Mouse (Mus musculus) myocyte (in vitro differentiated cells): ENCODE data around the gene Acsm3. TPM values are rescaled to one million over a fixed set of nuclear protein-coding genes. Genes with fewer than 3 reads are reported as not detected.
"Not testable (repeated sequence)": the region's sequence is repeated elsewhere in the genome, so short reads cannot be mapped to it uniquely, and the experiment has no call there.

Experiments used
- H3K27me3 ChIP-seq: one replicate; pipeline ENCODE4 v1.6.1; 2011; ENCODE audit not compliant: control insufficient read depth, insufficient read depth, insufficient read length
- H3K36me3 ChIP-seq: one replicate; pipeline ENCODE4 v1.6.1; 2011; ENCODE audit not compliant: control insufficient read depth, insufficient read depth
- H3K4me2 ChIP-seq: one replicate; pipeline ENCODE4 v1.6.1; 2011; ENCODE audit warnings: low read depth, control low read depth
- H3K4me3 ChIP-seq: one replicate; pipeline ENCODE4 v1.5.1; 2011; ENCODE audit warnings: mild to moderate bottlenecking, control low read depth, moderate library complexity
- H3K79me2 ChIP-seq: one replicate; pipeline ENCODE4 v1.6.1; 2011; ENCODE audit not compliant: control insufficient read depth, insufficient read depth
- H3ac ChIP-seq: one replicate; pipeline ENCODE4 v1.6.1; 2011; ENCODE audit not compliant: control insufficient read depth, insufficient read length
- CEBPB ChIP-seq: IDR thresholded peaks from 2 replicates; pipeline ENCODE4 v1.6.1; 2011; ENCODE audit warnings: mild to moderate bottlenecking, moderate library complexity; ENCODE audit not compliant: poor library complexity, insufficient read depth, severe bottlenecking
- E2F4 ChIP-seq: IDR thresholded peaks from one replicate; pipeline ENCODE4 v1.6.1; 2011; ENCODE audit warnings: mild to moderate bottlenecking, control low read depth, moderate library complexity; ENCODE audit not compliant: insufficient read depth
- MAX ChIP-seq: IDR thresholded peaks from one replicate; pipeline ENCODE4 v1.6.1; 2011; ENCODE audit warnings: low read depth, mild to moderate bottlenecking, control low read depth
- MYOD1 ChIP-seq, 3 experiments: IDR thresholded peaks; one replicate each; pipeline ENCODE4 v1.6.1; 2011; ENCODE audit warnings: control low read depth in 2 of 3, low read depth in 2 of 3, mild to moderate bottlenecking in 2 of 3, moderate library complexity in 1 of 3; ENCODE audit not compliant: insufficient read length in 2 of 3, control insufficient read depth in 1 of 3
- MYOG ChIP-seq, 3 experiments: IDR thresholded peaks; one replicate each; pipeline ENCODE4 v1.6.1; 2011; ENCODE audit warnings: control low read depth in 2 of 3, low read depth in 2 of 3, mild to moderate bottlenecking in 2 of 3; ENCODE audit not compliant: insufficient read length in 2 of 3, control insufficient read depth in 1 of 3, insufficient read depth in 1 of 3
- POLR2A ChIP-seq: IDR thresholded peaks from one replicate; pipeline ENCODE4 v1.6.1; 2011; ENCODE audit warnings: low read depth, mild to moderate bottlenecking, control low read depth, moderate library complexity; ENCODE audit not compliant: insufficient read length
- POLR2AphosphoS2 ChIP-seq: IDR thresholded peaks from one replicate; pipeline ENCODE4 v1.6.1; 2011; ENCODE audit warnings: low read depth, control low read depth; ENCODE audit not compliant: insufficient read length
- REST ChIP-seq: IDR thresholded peaks from one replicate; pipeline ENCODE4 v1.6.1; 2011; ENCODE audit warnings: mild to moderate bottlenecking, control low read depth, moderate library complexity; ENCODE audit not compliant: insufficient read depth, insufficient read length
- SRF ChIP-seq: IDR thresholded peaks from one replicate; pipeline ENCODE4 v1.6.1; 2011; ENCODE audit warnings: low read depth; ENCODE audit not compliant: control insufficient read depth, insufficient read length
- TCF12 ChIP-seq: IDR thresholded peaks from one replicate; pipeline ENCODE4 v1.6.1; 2011; ENCODE audit warnings: mild to moderate bottlenecking, control low read depth; ENCODE audit not compliant: poor library complexity, insufficient read depth, severe bottlenecking
- TCF3 ChIP-seq: IDR thresholded peaks from one replicate; pipeline ENCODE4 v1.6.1; 2011; ENCODE audit warnings: low read depth, control low read depth; ENCODE audit not compliant: insufficient read length
- USF1 ChIP-seq: IDR thresholded peaks from one replicate; pipeline ENCODE4 v1.6.1; 2011; ENCODE audit warnings: low read depth, mild to moderate bottlenecking, control low read depth, moderate library complexity
- polyA plus RNA-seq: library from polyadenylated mRNA; unstranded; fragments of >200 nt; fragmentation: generic; extraction: Trizol; gene quantifications from one replicate; pipeline ENCODE4 v1.2.1, GENCODE M21; 2012; ENCODE audit warnings: missing spikeins

Acsm3 gene
- polyA plus RNA-seq, 1 experiment = 0.04 TPM

DNA sequence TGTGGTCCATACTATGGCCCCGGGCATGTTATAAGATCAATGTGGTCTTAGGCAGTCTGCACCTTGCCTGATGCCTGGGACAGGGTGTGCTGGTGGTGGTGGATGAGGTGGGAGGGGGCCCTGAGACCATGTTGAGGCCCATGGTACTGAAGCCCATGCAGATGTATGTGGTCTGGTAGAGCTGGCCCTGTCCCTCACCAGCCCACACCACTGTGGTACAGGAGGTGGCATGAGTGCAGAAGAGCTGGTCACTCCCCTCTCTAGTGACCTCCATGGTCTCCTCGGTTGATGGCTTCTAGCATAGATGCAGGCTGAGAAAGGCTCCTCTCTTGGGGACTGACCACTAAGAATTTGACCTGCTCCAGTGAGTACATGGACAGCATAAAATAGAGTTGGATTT is 21.8 kb upstream of the Acsm3 start:
- no peak overlapping the region for H3K4me3 ChIP-seq
- no peaks in the 10 kb centered on the region for H3K36me3 ChIP-seq
- no peaks in the 10 kb centered on the region for H3K27me3 ChIP-seq
- no peak overlapping the region for H3K4me2 ChIP-seq
- H3K79me2 ChIP-seq = no peaks in the 10 kb centered on the region
- no peak for TF ChIP-seq MYOD1 (IDR thresholded peaks at IDR 0.05; ENCODE audit: control insufficient read depth in 1 of 3, insufficient read length in 2 of 3, low read depth in 2 of 3)
- no peak for TF ChIP-seq SRF
- no peak for TF ChIP-seq TCF3
- TF ChIP-seq REST = no peak
- TF ChIP-seq POLR2AphosphoS2 = no peak
- TF ChIP-seq CEBPB = no peak
- no peak for TF ChIP-seq USF1
- no peak overlapping the region for H3ac ChIP-seq

DNA sequence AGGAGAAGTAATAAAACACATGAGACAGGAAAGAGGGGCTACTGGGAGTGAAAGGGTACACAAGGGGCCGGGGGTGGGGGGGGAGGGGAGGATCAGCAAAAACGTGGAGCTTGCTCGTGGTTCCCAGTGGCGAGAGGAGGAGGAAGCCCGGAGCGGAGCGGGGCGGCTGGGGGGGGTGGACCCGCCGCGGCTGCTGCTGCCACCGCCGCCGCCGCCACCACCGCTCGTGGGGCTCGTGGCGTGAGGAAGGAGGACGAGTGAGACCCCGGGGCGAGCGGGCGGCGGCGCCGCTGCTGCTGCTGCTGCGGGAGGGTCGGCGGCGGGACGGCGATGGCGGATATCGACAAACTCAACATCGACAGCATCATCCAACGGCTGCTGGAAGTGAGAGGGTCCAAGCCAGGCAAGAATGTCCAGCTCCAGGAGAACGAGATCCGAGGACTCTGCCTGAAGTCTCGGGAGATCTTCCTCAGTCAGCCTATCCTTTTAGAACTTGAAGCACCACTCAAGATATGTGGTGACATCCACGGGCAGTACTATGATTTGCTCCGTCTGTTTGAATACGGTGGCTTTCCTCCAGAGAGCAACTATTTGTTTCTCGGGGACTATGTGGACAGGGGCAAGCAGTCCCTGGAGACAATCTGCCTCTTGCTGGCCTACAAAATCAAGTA is 20.8 kb upstream of the Acsm3 start:
- H3K4me3 ChIP-seq, H3K79me2 ChIP-seq, H3ac ChIP-seq, H3K4me2 ChIP-seq, H3K27me3 ChIP-seq, H3K36me3 ChIP-seq: not testable (repeated sequence)

GRCm38 (mm10) chr7:119744321-119744720 is 16.4 kb upstream of the Acsm3 start:
- TF ChIP-seq CEBPB = no peak
- no peak for TF ChIP-seq MAX
- no peak for TF ChIP-seq MYOD1 (IDR thresholded peaks at IDR 0.05; ENCODE audit: control insufficient read depth in 1 of 3, insufficient read length in 2 of 3, low read depth in 2 of 3)
- TF ChIP-seq TCF12 = no peak
- TF ChIP-seq USF1 = no peak
- no peaks in the 10 kb centered on the region for H3K36me3 ChIP-seq
- no peak overlapping the region for H3K4me3 ChIP-seq
- no peaks in the 10 kb centered on the region for H3K79me2 ChIP-seq
- no peaks in the 10 kb centered on the region for H3K27me3 ChIP-seq
- H3K4me2 ChIP-seq = no peak overlapping the region
- no peak overlapping the region for H3ac ChIP-seq

DNA sequence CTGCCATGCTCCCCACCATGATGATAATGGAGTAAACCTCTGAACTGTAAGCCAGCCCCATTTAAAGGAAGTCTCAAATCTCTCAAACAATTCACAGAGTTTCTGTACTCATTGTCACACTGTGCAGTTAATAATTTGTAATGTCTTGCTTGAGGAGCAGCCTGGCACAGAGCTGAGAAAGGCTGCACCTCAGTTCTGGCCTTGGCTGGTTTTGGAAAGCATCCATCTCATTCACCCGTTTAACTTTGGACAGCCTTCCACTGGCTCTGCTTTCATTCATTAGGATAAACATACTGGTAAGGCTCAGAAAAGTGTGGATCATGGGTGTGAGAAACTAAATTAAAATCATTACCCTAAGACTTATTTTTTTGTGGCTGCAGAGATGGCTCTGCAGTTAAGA is 14.9 kb upstream of the Acsm3 start:
- no peak overlapping the region for H3ac ChIP-seq
- H3K79me2 ChIP-seq = no peaks in the 10 kb centered on the region
- no peaks in the 10 kb centered on the region for H3K36me3 ChIP-seq
- H3K4me2 ChIP-seq = no peak overlapping the region
- no peak for TF ChIP-seq USF1
- no peaks in the 10 kb centered on the region for H3K27me3 ChIP-seq
- H3K4me3 ChIP-seq = no peak overlapping the region

DNA sequence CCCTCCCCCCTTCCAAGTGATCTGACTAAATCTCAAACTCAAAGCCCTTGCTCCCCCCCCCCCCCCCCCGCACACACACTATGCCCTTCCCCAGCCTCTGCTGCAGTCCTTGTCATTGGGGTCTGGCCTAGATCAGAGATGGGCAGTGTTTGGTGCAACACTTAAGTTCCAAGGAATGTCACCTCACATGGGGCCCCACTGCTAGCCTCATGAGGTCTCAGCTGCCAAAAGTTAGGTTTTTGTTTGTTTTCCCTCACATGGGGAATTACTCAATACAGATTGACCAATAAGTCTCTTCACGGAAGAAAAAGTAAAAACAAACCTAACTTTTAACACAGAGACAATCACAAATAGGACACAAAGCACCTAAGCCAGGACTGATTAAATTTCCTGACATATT is 12.0 kb upstream of the Acsm3 start:
- H3K27me3 ChIP-seq = no peaks in the 10 kb centered on the region
- no peak for TF ChIP-seq REST
- no peak overlapping the region for H3ac ChIP-seq
- H3K79me2 ChIP-seq = no peaks in the 10 kb centered on the region
- no peaks in the 10 kb centered on the region for H3K36me3 ChIP-seq
- no peak overlapping the region for H3K4me2 ChIP-seq
- no peak overlapping the region for H3K4me3 ChIP-seq

DNA sequence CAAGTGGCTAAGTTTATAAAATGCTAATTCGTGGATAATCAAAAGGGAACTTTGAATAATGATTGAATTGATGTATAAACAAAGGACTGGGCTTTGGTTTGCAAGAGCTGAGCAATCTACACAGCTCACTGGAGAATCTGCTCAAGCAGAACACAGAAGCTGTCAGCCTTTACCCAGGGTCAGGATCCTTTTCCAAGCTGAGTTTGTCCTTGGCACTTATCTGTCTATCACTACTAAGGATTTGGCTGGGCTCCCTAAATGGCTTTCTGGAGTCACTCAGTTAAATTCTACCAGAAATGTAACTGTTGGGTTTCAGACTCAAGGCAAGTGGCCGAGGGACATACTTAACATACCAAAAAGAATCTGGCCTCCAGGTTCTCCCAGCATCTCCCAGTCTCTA is 10.8 kb upstream of the Acsm3 start:
- H3K27me3 ChIP-seq = no peaks in the 10 kb centered on the region
- no peaks in the 10 kb centered on the region for H3K36me3 ChIP-seq
- no peak overlapping the region for H3K4me2 ChIP-seq
- TF ChIP-seq REST (no peak), MYOG (IDR thresholded peaks at IDR 0.05; ENCODE audit: control insufficient read depth in 1 of 3, insufficient read depth in 1 of 3, insufficient read length in 2 of 3, low read depth in 2 of 3) (no peak), TCF3 (no peak), MYOD1 (IDR thresholded peaks at IDR 0.05; ENCODE audit: control insufficient read depth in 1 of 3, insufficient read length in 2 of 3, low read depth in 2 of 3) (no peak), TCF12 (no peak), USF1 (no peak), POLR2AphosphoS2 (no peak), E2F4 (no peak), POLR2A (no peak), MAX (no peak), SRF (no peak), CEBPB (no peak)
- no peak overlapping the region for H3K4me3 ChIP-seq
- no peaks in the 10 kb centered on the region for H3K79me2 ChIP-seq
- H3ac ChIP-seq = no peak overlapping the region
